Mouse (Mus musculus): ENCODE results near the gene Pde6h. TPM values are rescaled to one million over a fixed set of nuclear protein-coding genes. Genes with fewer than 3 reads are reported as not detected.

Pde6h gene
- polyA plus RNA-seq, 1 experiment from 2014 or later, result not detected

DNA sequence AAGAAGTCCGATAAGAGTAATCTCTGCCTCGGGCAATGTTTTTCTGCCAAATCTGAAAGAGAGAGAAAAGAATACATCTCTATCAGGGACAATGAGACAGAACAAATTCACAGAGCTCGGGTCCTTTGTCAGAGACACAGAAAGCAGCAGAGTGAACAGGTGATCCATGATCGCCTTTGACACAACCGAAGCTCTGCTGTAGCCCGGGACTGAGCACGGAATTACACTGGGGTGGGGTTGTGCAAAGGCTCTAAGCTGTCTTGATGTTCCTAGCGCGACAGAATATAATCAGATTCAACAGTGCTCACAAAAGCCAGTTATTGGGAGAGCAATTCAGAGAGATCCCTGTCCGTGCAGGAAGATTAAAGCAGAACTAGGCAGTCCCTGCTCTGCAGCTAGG is 77.1 kb downstream of the Pde6h start:
- Histone ChIP-seq H3K4me3 (ENCODE audit: low read depth, low read length) (no peak overlapping the region), H3K4me1 (replicated peaks; ENCODE audit: control insufficient read depth, insufficient read depth, low read length) (peaks cover 3% of the 10 kb centered on the region; the same call in 1 of the 2 replicates), H3K9ac (ENCODE audit: low read length) (no peak overlapping the region), H3K27me3 (ENCODE audit: control insufficient read depth, insufficient read depth, low read length) (no peaks in the 10 kb centered on the region), H3K36me3 (ENCODE audit: control insufficient read depth, insufficient read depth, low read length) (no peaks in the 10 kb centered on the region), H3K27ac (ENCODE audit: low read depth, low read length) (no peak overlapping the region), H3K9me3 (ENCODE audit: control insufficient read depth, low read length) (no peaks in the 10 kb centered on the region), H3K4me2 (ENCODE audit: low read depth, low read length, severe bottlenecking) (no peak overlapping the region)
- WGBS, result 86% methylated on average over 10 of the region's 10 CpGs
- DNase-seq (ENCODE audit: low spot score) (no peak), ATAC-seq (replicated peaks; ENCODE audit: low FRiP score) (no peak)

GRCm38 (mm10) chr6:137001267-137002168 is 77.9 kb downstream of the Pde6h start:
- Histone ChIP-seq H3K4me2 (ENCODE audit: low read depth, low read length, severe bottlenecking) (no peak overlapping the region), H3K27ac (ENCODE audit: low read depth, low read length) (no peak overlapping the region), H3K9me3 (ENCODE audit: control insufficient read depth, low read length) (no peaks in the 10 kb centered on the region), H3K9ac (ENCODE audit: low read length) (no peak overlapping the region), H3K36me3 (ENCODE audit: control insufficient read depth, insufficient read depth, low read length) (no peaks in the 10 kb centered on the region), H3K27me3 (ENCODE audit: control insufficient read depth, insufficient read depth, low read length) (no peaks in the 10 kb centered on the region), H3K4me3 (ENCODE audit: low read depth, low read length) (no peak overlapping the region), H3K4me1 (replicated peaks; ENCODE audit: control insufficient read depth, insufficient read depth, low read length) (peaks cover 3% of the 10 kb centered on the region; the same call in 1 of the 2 replicates)
- WGBS, result 79% methylated on average over 6 of the region's 6 CpGs
- no peak for DNase-seq (ENCODE audit: low spot score)
- ATAC-seq (replicated peaks; ENCODE audit: low FRiP score), result no peak

DNA sequence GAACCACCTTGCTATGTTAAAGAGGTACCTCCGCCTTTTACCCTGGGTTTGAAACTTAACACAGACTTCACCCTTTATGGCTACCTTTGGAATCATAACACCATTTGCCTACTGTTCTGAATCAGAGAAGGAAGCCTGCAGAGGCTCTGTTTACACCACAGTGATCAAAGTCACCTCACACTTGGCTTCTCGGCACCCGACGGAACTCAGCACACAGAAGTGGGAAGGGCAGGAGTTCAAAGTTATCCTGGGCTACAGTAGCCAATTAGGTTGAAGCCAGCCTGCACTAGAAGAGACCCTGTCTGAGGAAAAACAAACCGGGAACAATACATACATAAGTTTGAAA is 78.5 kb downstream of the Pde6h start:
- Histone ChIP-seq H3K9ac (ENCODE audit: low read length) (no peak overlapping the region), H3K4me2 (ENCODE audit: low read depth, low read length, severe bottlenecking) (no peak overlapping the region), H3K36me3 (ENCODE audit: control insufficient read depth, insufficient read depth, low read length) (no peaks in the 10 kb centered on the region), H3K9me3 (ENCODE audit: control insufficient read depth, low read length) (no peaks in the 10 kb centered on the region), H3K4me3 (ENCODE audit: low read depth, low read length) (no peak overlapping the region), H3K27me3 (ENCODE audit: control insufficient read depth, insufficient read depth, low read length) (no peaks in the 10 kb centered on the region), H3K4me1 (replicated peaks; ENCODE audit: control insufficient read depth, insufficient read depth, low read length) (no peaks in the 10 kb centered on the region), H3K27ac (ENCODE audit: low read depth, low read length) (no peak overlapping the region)
- ATAC-seq (replicated peaks; ENCODE audit: low FRiP score), result no peak
- 95% methylated on average over 5 of the region's 5 CpGs for WGBS
- DNase-seq (ENCODE audit: low spot score), result no peak

DNA sequence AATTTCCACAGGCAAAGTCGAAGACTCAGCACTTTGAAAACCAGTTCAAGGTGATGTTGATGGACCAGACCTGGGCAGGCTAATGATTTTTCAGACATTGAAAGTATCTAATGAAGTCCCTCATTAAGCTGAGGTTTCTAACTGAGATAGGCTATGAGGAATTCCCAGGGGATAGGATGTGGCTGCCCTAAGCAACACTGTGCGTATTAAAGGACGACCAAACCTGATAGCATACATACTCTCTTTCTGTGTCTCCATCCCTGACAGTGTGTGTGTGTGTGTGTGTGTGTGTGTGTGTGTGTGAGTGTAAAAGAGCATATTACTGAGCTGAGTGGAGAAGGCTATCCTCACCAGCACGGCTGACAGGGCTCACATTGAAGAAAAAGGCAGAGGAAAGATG is 80.7 kb downstream of the Pde6h start:
- 90% methylated on average over 4 of the region's 4 CpGs for WGBS

DNA sequence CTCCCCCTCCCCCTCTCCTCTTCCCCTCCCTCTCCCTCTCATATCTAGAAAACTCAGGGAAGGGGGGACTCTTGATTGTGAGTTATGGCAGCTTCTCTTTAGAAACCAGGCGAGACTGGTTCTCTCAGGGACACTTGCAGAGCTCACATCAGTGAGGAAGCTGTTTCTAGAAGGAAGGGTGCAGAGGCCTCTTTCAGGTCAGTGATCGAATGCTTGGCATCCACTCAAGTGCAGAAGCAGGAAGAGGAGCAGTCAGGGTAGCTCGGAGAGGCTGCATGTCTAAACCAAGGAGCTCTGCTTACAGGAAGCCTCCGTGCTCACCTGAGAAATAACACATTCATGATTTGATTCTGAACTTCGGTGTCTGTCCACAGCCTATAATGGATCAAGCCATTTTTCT is 87.6 kb downstream of the Pde6h start:
- H3K27ac ChIP-seq (ENCODE audit: low read depth, low read length), result no peak overlapping the region
- DNase-seq (ENCODE audit: low spot score), result no peak
- 81% methylated on average over 5 of the region's 5 CpGs for WGBS
- no peak for ATAC-seq (replicated peaks; ENCODE audit: low FRiP score)
- H3K4me3 ChIP-seq (ENCODE audit: low read depth, low read length), result no peak overlapping the region
- H3K9ac ChIP-seq (ENCODE audit: low read length), result no peak overlapping the region
- H3K36me3 ChIP-seq (ENCODE audit: control insufficient read depth, insufficient read depth, low read length), result no peaks in the 10 kb centered on the region
- H3K27me3 ChIP-seq (ENCODE audit: control insufficient read depth, insufficient read depth, low read length), result no peaks in the 10 kb centered on the region
- H3K9me3 ChIP-seq (ENCODE audit: control insufficient read depth, low read length), result no peaks in the 10 kb centered on the region
- H3K4me1 ChIP-seq (replicated peaks; ENCODE audit: control insufficient read depth, insufficient read depth, low read length), result no peaks in the 10 kb centered on the region
- H3K4me2 ChIP-seq (ENCODE audit: low read depth, low read length, severe bottlenecking), result no peak overlapping the region

More for the DNA sequence above, 80.7 kb downstream of the Pde6h start:
- no peak for ATAC-seq (replicated peaks; ENCODE audit: low FRiP score)
- Histone ChIP-seq H3K9ac (ENCODE audit: low read length) (no peak overlapping the region), H3K27me3 (ENCODE audit: control insufficient read depth, insufficient read depth, low read length) (no peaks in the 10 kb centered on the region), H3K36me3 (ENCODE audit: control insufficient read depth, insufficient read depth, low read length) (no peaks in the 10 kb centered on the region), H3K4me1 (replicated peaks; ENCODE audit: control insufficient read depth, insufficient read depth, low read length) (no peaks in the 10 kb centered on the region), H3K9me3 (ENCODE audit: control insufficient read depth, low read length) (no peaks in the 10 kb centered on the region), H3K27ac (ENCODE audit: low read depth, low read length) (no peak overlapping the region), H3K4me3 (ENCODE audit: low read depth, low read length) (no peak overlapping the region), H3K4me2 (ENCODE audit: low read depth, low read length, severe bottlenecking) (no peak overlapping the region)
- DNase-seq (ENCODE audit: low spot score), result no peak

GRCm38 (mm10) chr6:137014346-137014745 is 90.7 kb downstream of the Pde6h start:
- ATAC-seq (replicated peaks; ENCODE audit: low FRiP score), result no peak
- H3K9ac ChIP-seq (ENCODE audit: low read length), result no peak overlapping the region
- no peak overlapping the region for H3K4me3 ChIP-seq (ENCODE audit: low read depth, low read length)
- H3K4me2 ChIP-seq (ENCODE audit: low read depth, low read length, severe bottlenecking), result no peak overlapping the region
- WGBS, result 80% methylated on average over 6 of the region's 6 CpGs
- H3K4me1 ChIP-seq (replicated peaks; ENCODE audit: control insufficient read depth, insufficient read depth, low read length), result no peaks in the 10 kb centered on the region
- DNase-seq (ENCODE audit: low spot score), result no peak
- no peaks in the 10 kb centered on the region for H3K27me3 ChIP-seq (ENCODE audit: control insufficient read depth, insufficient read depth, low read length)
- no peaks in the 10 kb centered on the region for H3K9me3 ChIP-seq (ENCODE audit: control insufficient read depth, low read length)
- no peak overlapping the region for H3K27ac ChIP-seq (ENCODE audit: low read depth, low read length)
- no peaks in the 10 kb centered on the region for H3K36me3 ChIP-seq (ENCODE audit: control insufficient read depth, insufficient read depth, low read length)

GRCm38 (mm10) chr6:137017216-137017973 is 93.8 kb downstream of the Pde6h start:
- no peak for DNase-seq (ENCODE audit: low spot score)
- H3K9ac ChIP-seq (ENCODE audit: low read length), result no peak overlapping the region
- no peaks in the 10 kb centered on the region for H3K36me3 ChIP-seq (ENCODE audit: control insufficient read depth, insufficient read depth, low read length)
- H3K4me3 ChIP-seq (ENCODE audit: low read depth, low read length), result no peak overlapping the region
- no peak overlapping the region for H3K4me2 ChIP-seq (ENCODE audit: low read depth, low read length, severe bottlenecking)
- no peak for ATAC-seq (replicated peaks; ENCODE audit: low FRiP score)
- no peak overlapping the region for H3K27ac ChIP-seq (ENCODE audit: low read depth, low read length)
- no peaks in the 10 kb centered on the region for H3K9me3 ChIP-seq (ENCODE audit: control insufficient read depth, low read length)
- WGBS, result 90% methylated on average over 7 of the region's 7 CpGs
- H3K4me1 ChIP-seq (replicated peaks; ENCODE audit: control insufficient read depth, insufficient read depth, low read length), result no peaks in the 10 kb centered on the region
- H3K27me3 ChIP-seq (ENCODE audit: control insufficient read depth, insufficient read depth, low read length), result no peaks in the 10 kb centered on the region
